Mouse (Mus musculus): Measurements from ENCODE around the gene 1700088E04Rik.

DNA sequence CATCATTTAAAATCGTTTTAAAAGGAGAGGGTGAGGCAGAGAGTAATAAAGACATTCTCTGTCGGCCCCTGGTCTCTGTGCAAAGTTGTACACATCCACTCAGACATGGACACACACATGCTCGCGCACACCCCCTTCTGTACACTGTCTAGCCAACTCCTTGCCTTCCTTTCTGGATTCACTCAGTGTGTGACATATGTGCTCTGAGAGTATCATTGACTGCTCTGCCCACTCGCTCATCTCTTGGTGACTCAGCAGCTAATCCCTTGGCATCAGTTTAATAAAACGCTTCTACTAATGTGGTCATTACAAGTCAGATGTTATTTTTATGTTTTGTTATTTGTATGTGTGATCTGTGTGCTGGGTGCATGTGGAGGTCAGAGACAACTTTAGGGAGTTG lies 48.8 kb downstream of the 1700088E04Rik start:
- no peak for TF ChIP-seq HCFC1 (IDR thresholded peaks at IDR 0.05; ENCODE audit: borderline replicate concordance, insufficient read depth, low read length)
- TF ChIP-seq ZNF384 (IDR thresholded peaks at IDR 0.05; ENCODE audit: low read depth, low read length), result no peak

Measured in ES-E14 (cell line).